Mouse (Mus musculus) 3134 (cell line): ENCODE data around the gene Ssbp1.

Source experiments
- DNase-seq: peaks from one replicate; pipeline ENCODE4 v3.0.0-alpha.2; 2011; ENCODE audit warnings: low spot score; ENCODE audit not compliant: insufficient read length; ENCODE audit errors: extremely low read depth

Gene Ssbp1

DNA sequence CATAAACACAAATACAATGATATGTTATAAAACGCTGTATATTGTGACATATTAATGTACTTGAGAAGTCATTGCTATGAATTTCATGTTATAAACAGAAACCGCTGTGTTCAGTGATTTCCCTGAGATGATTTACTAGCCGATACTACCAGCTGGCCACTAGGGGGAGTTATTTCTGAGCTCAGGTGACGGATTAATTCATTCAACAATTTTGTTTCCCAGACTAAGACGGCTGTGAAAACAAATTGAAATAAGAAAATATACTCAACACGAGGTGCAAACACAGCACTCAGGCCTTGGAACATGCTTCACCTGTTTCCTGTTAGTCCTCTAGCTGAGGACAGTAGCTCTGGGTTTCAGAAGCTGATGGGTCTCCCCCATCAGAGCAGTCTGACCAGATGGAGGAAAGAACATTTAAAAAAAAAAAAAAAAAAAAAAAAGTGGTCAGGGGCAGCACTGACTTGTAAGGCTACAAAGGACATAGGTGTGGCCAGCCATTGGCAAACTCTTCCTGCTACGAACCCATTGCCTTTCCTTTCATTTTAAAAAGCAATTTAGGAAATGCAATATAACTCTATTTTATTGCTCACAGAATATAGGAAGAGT lies 16.6 kb upstream of the Ssbp1 start:
- no peak for DNase-seq

DNA sequence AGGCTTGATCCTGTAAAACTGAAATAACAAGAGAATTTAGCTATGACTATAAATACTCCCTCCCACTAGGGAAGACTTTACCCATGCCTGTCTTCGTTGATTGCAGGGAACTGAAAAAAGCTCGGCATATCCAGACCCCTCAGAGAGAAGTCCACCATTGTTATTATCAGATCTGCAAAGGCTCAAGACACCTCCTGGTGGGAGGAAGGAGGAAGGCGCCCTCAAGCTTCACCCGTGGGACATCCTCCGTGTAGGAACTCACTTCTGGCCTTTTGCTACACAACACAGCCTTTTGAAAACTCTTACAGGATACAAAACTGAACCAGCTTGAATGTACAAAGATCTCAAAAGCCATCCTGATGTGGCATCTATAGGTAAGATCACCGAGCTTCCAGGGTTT lies 5.4 kb upstream of the Ssbp1 start:
- no peak for DNase-seq

DNA sequence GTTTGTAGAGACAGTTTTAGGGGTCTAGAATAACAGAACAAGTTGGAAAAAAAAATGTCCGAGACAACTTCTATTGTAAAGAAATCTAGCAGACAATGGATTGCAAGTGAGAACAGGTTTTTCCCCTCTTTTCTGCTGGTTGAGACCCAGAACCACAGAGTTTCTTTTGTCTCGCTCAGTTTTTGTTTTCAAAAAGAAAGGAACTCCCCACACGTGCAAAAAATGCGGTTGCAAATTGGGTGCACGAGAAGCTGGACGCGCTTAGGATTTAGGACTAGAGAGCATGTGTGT lies 513 bp downstream of the Ssbp1 start:
- peak; percentile 1 for DNase-seq

DNA sequence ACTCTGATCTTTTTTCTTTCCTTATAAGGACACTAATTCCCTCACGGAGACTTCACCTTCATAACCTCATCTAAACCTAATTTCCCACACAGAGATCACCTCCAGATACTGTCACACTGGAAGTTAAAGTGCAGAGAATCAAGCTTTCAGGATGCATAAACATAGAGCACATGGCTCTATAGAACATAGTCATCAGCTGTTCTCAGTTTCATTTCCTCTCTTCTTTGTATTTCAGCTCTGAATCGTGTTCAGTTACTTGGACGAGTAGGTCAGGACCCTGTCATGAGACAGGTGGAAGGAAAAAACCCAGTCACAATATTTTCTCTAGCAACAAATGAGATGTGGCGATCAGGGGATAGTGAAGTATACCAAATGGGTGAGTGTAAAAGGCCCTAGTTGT lies 5.0 kb downstream of the Ssbp1 start:
- DNase-seq = no peak

DNA sequence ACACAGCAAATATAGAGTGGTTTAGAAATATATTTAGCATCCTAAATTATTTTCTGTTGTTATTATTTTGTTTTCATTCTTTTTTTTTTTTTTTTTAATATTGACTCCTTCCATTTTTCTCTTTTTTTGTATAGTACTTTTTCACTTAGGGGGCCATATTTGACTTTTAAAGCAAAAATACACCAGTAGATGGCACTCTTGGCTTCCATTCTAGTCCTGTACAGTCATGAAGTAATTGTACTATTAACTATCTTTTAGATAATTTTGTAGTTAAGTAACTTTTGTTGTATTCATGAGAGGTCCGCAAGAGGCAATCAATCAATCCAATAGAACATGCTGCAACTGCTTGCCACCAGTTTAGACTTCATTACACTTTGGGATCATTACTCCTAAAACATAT lies 8.6 kb downstream of the Ssbp1 start:
- DNase-seq = no peak

DNA sequence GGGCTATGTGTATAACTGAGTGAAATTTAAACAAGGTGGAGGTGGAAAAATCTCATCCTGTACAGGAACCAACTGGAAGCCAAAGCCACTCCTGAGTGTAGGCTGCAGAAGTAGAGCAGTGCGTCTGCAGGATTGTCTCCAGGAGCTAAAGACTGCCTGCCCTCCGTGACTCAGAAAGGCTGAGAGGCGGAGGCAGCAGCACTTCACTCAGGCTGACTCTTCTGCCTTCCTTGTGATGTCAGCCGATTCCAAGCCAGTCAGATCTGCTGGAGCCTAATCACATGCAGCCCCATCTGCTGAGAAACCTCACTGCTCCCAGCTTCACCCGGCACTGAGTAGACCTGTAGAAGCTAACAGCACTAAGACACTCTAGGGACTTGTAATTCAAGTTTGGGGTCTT lies 11.2 kb downstream of the Ssbp1 start:
- no peak for DNase-seq

DNA sequence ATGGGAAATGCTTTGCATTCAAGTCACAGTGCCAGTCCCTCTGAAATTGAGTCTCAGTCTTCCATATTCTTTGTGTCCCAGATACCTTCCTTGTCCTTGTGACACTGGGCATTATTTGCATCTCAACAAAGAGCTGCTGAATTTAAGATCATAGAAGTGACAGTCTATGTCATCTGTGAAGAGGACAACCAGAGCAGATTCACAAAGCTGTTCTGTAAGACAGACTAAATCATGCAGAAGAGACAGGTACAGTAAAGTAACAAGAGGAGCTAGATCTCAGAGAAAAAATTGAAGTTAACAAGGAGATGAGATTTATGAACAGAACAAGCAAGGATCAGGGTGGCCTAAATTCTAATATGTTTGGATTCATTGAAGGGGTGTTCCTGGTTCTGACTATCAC lies 19.8 kb downstream of the Ssbp1 start, which contains the start of gene Tas2r137:
Tas2r137 (plus strand) TSS at position 301 of the 400 bp plus-strand sequence.
- DNase-seq = no peak

DNA sequence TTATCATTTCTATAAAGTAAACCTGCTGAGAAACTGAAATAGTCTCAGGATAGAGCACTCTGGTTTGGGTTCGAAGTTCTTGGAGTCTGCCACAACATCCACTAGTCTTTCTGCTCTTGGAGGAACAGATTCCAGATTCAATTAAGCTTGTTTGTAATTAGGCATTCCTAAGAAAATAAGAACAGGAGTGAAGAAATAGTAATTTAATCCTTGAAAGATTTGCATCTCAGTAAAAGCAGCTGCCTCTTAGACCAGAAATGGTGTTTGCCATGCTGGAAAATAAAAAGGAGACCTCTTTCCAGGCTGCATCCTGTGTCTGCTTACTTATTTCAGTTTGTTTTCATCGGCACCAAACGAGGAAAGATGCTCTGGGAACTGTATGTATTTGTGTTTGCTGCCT lies 22.1 kb downstream of the Ssbp1 start, which contains the start of gene Tas2r108:
Tas2r108 (plus strand) TSS at position 301 of the 400 bp plus-strand sequence.
- no peak for DNase-seq

DNA sequence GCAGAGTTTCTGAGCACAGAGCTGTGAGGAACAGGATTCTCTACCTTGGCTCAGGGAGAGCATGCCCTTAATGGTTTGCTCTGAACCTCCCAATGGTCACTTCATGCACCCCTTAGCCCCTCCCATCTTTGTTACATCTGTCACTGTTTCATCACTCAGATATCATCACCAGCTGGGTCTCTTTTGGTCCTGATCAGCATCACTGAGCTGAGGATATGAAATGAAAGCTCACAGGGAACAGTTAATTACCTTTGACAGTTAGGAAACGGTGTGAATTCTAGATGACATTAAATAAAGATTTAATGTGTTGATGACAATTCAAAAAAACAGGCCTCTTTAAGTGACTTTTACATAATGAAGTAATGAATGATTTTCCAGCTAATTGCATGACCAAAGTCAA lies 48.3 kb downstream of the Ssbp1 start, which contains the start of gene Prss37:
Prss37 (minus strand) TSS at position 101 of the 400 bp plus-strand sequence.
- no peak for DNase-seq
